Mouse (Mus musculus): ENCODE data around the gene Erp27.

The Erp27 gene

DNA sequence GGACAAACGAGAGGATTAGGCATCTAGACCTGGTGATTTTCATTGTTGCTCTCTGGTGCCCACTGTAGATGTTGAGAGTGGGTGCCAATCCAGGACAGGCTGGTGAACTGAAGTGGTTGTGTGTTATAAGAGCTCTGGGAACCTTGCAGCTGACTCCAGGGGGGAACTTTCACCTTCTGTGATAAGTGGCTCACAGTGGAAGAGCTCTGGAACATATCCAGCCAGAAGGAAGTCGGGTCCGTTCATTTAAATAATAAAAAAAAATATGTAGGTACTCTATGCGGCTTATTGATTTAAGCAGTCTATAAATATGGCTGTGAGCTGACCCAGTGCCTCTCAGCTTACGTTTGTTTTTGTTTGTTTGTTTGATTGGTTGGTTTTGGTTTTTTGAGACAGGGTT lies at the start of gene Erp27:
Erp27 (minus strand) TSS at position 101 of the 400 bp plus-strand sequence.
- no peak for DNase-seq (ENCODE audit: low read depth, low spot score)

GRCm38 (mm10) chr6:136968877-136969276 lies 46.9 kb upstream of the Erp27 start:
- DNase-seq (ENCODE audit: low read depth, low spot score) = peak; percentile 50

DNA sequence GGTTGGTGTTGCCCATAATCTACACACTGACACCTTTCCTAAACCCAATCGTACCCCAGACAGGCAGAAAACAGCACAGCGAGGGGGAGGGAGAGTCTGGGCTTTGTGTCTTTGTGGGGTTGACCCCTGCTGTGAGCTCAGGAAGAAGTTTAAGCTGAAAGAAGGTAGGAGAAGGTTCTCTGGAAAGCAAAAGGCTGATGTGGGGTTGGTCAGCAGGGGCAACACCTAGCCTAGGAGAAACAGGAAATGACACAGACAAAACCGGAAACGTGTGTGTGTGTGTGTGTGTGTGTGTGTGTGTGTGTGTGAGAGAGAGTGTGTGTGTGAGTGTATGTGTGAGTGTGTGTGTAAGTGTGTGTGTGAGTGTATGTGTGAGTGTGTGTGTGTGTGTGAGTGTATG lies 45.5 kb upstream of the Erp27 start:
- DNase-seq (ENCODE audit: low read depth, low spot score) = peak; percentile 62

GRCm38 (mm10) chr6:136965912-136966311 lies 43.9 kb upstream of the Erp27 start:
- DNase-seq (ENCODE audit: low read depth, low spot score) = no peak

- peak; percentile 81 for DNase-seq (ENCODE audit: low read depth, low spot score)
Observed at GRCm38 (mm10) chr6:136964609-136965510, 42.9 kb upstream of the Erp27 start.

DNA sequence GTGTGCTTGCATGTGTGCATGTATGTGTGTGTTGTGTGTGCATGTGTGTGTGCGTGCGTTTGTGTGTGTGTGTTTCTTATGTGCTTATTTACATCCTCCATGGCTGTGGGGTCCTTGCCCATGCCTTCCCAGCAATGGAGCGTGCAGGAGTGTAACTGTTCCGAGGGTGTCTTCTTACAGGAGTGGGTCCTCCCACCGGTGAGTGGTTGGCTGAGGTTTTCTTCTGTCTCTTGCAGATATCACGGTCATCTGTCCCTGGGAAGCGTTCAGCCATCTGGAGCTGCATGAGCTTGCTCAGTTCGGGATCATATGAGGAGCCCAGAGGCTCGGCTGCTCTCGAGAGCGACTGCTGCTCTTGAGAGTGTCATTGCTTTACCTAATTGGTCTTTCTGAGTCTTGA lies 41.0 kb upstream of the Erp27 start:
- no peak for DNase-seq (ENCODE audit: low read depth, low spot score)

DNA sequence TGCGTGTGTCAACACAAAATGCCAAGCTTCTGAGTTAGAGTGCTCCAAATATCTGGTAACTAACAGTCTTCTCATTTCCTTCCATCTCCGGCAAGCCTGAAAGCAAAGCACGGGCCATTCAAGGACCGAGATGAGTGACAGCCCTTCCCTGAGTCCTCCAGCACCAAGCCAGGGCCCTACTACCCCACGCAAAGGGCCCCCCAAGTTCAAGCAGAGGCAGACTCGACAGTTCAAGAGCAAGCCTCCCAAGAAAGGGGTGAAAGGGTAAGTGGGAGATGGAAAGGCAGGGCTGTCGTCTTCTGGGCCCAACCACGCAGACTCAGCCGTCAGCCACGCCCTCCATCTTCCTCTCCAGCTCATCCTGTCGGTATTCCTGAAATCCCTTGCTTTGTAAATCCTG lies 37.2 kb upstream of the Erp27 start:
- no peak for DNase-seq (ENCODE audit: low read depth, low spot score)

GRCm38 (mm10) chr6:136957062-136957461 lies 35.1 kb upstream of the Erp27 start:
- no peak for DNase-seq (ENCODE audit: low read depth, low spot score)

DNA sequence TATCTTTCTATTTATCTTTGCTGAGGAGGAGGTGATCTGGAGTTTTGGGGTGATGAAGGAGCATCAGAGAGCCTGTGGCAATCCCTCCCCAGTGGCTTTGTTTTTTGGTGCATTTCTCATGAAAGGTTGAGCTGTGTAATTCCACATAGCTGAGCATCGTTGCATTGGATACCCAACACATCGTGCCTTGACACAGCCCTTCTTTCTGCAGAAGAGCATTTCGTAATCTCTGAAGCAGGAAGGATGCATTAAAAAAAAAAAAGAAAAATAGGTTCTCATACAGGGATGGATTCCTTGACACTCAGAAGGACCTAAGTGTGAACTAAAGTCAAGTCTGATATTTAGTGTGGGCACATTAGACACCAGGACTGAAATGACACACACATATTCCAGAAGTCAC lies 33.3 kb upstream of the Erp27 start:
- no peak for DNase-seq (ENCODE audit: low read depth, low spot score)

DNA sequence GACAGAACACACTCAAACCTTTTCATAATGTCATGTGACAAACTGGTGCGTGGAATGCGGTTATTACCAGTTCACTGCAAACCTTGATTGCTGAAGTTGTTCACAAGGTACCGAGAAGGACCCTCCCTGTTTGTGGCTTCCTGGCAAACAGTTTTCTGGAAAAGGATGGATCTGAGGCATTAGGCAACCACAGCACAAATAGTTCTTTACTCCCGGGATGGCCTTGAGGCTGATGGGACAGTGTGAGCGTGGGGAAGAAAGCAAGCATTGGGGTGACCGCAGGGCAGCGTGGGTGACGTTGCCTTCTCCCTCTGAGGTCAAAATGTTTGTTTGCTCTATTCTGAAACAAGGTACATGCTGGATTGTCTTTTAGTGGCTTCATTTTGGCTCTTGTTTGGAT lies 32.7 kb upstream of the Erp27 start:
- DNase-seq (ENCODE audit: low read depth, low spot score) = no peak

DNA sequence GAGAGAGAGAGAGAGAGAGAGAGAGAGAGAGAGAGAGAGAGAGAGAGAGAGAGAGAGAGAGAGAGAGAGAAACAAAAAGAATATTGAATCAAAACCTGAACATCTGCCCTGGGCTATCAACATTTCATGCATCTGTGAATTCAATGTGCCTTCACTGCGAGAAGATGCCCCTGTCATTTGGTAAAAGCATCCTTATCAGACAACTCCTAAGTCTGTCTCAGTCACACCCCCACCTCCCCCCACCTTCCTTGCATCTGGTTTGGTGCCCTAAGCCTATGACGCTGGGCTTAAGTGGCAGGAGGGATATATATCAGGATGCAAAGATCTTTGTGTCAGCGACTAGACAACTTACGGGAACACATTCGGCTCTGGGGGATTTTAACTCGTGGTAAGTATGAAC lies 32.2 kb upstream of the Erp27 start:
- no peak for DNase-seq (ENCODE audit: low read depth, low spot score)

DNA sequence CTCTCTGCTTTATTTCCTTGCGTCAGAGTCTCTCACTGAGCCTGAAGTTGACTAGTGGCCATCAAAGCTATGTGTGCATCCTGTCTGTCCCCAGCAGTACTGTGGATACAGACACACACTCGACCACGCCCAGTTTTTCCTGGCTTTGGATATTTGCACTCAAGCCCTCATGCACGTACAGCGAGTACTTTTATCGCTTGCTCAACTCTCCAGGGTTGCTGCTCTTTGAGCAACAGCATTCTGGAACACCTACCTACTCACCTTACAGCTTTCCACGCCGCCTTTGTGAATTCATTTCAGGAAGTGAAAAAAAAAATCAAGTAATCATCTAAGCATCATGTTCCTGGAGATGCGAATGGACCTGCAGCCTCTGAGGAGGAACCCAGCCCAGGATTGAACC lies 30.9 kb upstream of the Erp27 start:
- DNase-seq (ENCODE audit: low read depth, low spot score) = no peak

- DNase-seq (ENCODE audit: low read depth, low spot score) = no peak
Observed at GRCm38 (mm10) chr6:136950171-136950570, 28.2 kb upstream of the Erp27 start.

GRCm38 (mm10) chr6:136947716-136948115 lies 25.7 kb upstream of the Erp27 start:
- DNase-seq (ENCODE audit: low read depth, low spot score) = no peak

DNA sequence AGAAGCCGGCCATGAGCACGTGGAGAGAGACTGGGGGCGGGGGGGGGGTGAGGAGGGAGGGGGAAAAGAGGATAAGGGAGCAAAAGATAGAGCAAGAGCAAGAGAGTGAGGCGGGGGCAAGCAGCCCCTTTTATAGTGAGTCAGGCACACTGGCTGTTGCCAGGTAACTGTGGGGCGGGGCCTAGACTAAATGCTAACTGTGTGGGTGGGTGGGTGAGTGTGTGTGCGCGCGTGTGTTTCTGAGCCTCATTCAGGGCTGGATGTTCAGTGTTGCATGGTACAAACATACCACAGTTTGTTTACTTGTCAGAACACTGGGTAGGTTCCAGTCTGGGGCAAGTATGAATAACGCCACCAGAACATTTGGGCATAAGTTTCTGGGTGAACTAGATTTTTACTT lies 25.0 kb upstream of the Erp27 start:
- no peak for DNase-seq (ENCODE audit: low read depth, low spot score)

- peak; percentile 47 for DNase-seq (ENCODE audit: low read depth, low spot score)
Observed at GRCm38 (mm10) chr6:136946241-136946640, 24.3 kb upstream of the Erp27 start.

DNA sequence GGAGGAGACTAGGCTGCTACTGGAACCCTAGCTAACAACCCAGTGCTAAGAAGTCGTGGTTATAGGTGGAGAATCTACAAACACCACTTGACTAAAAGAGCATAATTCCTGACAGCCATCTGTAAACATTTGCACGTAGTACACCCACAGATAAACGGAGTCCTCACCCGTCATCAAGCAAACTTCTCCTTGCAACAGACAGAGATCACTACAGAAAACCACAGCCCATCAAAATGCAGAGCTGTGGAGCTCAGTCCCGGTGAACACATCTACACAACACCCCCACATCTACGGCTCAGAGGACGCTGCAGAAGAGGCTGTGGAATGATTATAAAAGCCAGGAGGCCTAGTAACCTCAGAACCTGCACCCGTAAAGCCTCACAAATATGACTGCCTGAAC lies 22.5 kb upstream of the Erp27 start:
- no peak for DNase-seq (ENCODE audit: low read depth, low spot score)

DNA sequence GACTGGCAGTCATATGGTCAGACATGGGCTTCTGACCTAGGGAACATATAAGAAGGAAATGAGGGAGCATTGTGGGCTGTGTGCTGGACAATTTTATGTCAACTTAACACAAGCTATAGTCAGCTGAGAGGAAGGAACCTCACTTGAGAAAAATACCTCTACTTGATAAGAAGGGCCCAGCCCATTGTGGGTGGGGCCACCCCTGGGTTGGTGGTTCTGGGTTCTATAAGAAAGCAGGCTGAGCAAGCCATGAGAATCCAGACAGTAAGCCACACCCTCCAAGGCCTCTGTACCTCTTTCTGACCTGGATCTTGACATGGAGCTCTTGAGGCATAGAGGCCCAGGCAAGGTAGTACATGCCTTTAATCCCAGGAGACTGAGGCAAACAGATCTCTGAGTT lies 21.4 kb upstream of the Erp27 start:
- DNase-seq (ENCODE audit: low read depth, low spot score) = no peak

DNA sequence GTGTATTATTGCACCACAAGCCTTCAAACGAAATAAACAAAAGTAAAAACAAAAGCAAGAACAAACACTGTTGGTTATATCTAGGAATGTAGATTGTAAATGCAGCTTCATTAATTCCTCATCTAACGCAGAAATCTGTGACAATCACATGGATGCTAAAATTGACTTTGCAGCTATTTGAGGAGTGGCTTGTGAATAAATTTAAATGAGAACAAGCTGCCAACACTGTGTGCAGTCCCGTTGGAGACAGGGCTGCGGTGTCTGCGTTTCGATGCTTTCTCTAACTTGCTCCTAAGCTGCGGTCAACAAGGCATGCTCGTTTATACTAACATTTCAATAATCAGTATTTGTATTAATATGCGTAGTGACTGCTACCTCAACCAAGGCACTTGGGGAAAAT lies 20.3 kb upstream of the Erp27 start:
- DNase-seq (ENCODE audit: low read depth, low spot score) = peak; percentile 34

DNA sequence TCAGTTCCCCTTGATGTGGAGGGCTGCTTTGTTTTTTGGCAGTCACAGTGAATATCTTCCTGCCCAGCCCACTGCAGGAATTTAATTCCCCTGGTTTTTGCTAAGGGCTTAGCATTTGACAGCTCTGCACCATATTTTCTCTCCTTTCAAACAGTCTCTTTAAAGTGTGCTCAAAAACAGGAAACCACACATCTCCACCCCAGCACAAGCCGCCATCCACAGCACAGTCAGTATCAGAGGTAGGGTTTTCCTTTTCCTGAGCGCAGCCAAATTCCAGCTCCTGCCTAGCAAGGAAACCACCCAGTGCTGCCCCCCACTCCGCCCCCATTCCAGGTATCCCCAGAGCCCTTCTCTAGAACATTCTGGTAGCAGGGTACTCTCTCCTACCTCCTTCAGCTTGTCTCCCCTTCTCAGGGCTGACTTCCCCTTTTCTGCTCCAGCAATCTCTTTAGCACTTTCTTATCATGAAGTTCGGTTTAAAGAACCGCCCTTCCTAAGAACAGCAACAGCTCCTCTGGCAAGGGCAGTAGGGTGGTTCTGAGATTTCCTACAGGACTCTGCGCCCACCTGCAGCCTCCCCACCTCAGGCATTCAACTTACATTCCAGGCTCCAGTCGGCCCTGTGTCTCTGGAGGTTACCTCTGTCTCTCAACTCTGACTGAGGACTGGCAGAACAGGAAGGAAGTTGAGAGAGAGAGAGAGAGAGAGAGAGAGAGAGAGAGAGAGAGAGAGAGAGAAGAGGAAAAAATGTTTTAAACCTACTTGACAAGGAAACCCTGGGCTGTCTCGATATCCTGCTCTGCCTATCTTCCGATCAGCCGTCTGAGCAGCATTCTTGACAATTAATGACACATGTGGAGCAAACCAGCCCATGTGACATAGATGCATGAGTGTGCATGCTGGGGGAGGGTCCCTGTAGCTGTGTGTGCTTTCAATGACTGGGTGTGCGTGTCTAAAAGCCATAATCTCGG lies 19.4 kb upstream of the Erp27 start, which contains the start of gene Arhgdib:
Arhgdib (minus strand) TSS at position 849 of the 971 bp plus-strand sequence.
- DNase-seq (ENCODE audit: low read depth, low spot score) = peak; percentile 93

GRCm38 (mm10) chr6:136940188-136940960 lies 18.4 kb upstream of the Erp27 start:
- peak; percentile 74 for DNase-seq (ENCODE audit: low read depth, low spot score)
